Mouse (Mus musculus) layer of hippocampus, adult 8-10 months (tissue): ENCODE results near the gene Nsd2. TPM values are rescaled to one million over a fixed set of nuclear protein-coding genes. Genes with fewer than 3 reads are reported as not detected.

Experiments
- DNase-seq, 2 experiments: peaks; one replicate each; pipeline ENCODE4 v3.0.0; 2022; ENCODE audit warnings: low spot score in 2 of 2
- total RNA-seq, 4 experiments: library from RNA; stranded (reverse); gene quantifications; 2 replicates each; pipeline ENCODE4 v1.2.4; 2022

Gene Nsd2
- 100 to 1,000 TPM; 106 to 126 (median 115) TPM for total RNA-seq

DNA sequence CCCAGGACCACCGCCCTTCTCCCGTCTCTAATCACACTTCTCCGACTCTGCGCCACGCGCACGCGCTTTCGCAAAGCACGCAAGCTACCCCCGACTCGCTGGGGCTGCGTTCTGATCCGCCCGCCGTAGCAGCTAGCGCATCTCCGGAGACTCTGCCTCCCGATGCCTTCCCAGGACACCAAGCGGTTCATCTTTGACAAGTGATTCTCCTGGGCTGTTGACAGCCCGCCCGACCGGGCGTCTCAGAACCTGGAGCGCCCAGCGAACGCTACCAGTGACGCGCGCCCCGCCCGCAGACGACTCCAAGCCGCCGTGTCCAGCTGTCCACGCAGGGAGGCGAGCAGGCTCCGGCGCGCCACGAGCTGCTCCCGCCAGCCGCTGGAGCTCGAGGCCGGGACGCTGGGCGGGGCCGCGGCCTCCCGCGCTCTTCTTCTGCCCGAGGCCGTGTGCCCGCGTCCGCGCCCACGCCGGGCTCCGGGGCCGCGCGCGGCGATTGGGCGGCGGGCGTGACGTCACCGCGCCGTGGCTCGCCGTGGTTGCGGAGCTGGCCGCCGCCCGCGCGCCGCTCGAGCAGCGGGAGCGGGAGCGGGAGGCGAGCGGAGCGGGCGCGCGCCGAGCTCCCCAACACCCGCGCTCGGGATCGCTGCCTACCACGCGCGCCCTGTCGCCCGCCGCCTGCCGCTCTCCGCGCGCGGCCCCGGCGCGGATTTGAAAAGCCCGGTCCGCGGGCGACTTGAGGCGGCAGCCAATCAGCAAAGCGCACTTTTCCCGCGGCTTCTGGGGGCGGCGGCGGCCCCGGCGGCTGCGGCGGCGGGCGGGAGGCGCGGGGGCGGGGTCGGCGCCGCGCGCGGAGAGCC, at the start of gene Nsd2:
Gene Nsd2 (plus strand): TSS at position 850 of the 857 bp plus-strand sequence.
- DNase-seq: peak; percentile 78 to 91

DNA sequence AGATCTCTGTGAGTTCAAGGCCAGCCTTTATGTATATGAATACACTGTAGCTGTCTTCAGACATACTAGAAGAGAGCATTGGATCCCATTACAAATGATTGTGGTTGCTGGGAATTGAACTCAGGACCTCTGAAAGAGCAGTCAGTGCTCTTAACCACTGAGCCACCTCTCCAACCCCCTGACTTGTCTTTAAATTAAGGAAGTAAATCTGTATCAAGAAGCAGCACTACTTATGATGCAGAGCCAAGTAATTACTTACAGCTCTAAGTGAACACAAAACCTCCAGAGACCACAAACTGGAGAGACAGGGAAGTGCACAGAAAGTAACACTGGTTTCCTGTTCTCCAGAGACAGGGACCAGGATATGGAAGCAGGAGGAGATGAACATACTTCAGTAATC, 43.3 kb upstream of the Nsd2 start:
- DNase-seq: no peak

DNA sequence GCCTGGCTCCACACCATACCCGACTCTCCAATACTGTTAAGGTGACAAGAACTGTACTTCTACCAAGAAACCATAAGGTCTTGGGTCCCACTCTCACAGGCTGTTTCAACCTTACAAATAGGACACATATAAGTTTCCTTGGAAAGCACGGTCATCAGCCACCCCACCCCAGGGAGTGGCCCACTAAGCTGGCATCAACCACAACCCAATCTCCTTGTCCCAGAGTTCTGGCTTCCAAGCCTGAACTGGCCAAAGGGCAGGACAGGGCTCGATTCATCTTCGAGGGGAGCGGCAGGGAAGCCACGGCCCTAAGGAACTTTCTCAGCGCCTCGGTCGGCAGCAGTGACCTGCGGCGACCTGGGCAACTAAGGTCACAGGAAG, 38.6 kb upstream of the Nsd2 start:
- no peak for DNase-seq

DNA sequence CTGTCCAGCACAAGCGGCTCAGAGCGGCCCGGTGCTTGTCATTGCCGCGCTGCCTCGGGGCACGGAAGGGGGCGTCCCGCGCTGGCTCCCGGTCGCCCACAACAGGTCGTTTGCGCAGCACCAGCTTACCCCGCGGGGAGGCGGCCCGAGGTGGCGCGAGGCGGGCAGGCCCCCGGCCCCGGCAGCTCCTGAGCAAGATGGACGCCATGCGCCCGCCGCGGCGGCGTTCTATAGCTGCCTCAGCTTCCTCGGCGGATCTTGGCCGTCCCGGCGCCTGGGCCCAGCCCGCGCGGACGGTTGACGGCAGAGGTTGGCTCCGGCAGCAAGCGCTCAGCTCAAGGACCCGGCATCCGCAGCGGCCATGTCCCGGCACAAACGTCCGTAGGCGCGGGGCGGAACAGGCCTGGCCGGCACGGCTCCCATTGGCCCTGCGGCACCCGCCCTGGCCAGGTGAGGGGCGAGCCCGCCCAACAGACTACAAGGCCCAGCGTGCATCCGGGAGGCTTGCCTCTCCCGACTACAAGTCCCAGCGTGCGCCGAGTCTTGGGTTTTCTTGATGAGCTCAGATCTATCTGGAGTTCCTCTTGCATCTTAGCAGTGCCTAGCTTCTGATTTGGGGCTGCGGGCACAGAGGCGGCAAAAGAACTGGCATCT, 38.1 kb upstream of the Nsd2 start, which contains the start of gene Letm1:
Gene Letm1 (minus strand): TSS at position 473 of the 654 bp plus-strand sequence.
- peak; percentile 95 to 96 for DNase-seq

DNA sequence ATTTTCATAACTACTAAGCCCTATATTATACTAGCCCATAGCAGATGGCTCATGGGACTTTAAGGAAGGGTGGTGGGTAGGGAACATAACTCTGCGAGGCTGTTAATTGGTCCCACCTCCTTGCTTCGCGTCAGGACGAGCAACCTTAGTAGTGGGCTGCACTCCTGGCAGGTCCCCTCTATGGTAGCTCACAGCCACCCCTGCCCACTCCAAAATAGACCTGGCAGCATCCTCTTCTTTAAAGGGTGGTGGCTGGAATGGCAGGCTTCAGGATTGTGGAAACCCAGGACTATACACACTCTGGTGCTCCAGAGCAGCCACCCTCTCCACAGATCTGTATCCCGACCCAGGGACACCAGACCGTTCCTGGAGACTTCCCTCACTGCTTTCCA, 37.5 kb upstream of the Nsd2 start:
- DNase-seq: no peak

DNA sequence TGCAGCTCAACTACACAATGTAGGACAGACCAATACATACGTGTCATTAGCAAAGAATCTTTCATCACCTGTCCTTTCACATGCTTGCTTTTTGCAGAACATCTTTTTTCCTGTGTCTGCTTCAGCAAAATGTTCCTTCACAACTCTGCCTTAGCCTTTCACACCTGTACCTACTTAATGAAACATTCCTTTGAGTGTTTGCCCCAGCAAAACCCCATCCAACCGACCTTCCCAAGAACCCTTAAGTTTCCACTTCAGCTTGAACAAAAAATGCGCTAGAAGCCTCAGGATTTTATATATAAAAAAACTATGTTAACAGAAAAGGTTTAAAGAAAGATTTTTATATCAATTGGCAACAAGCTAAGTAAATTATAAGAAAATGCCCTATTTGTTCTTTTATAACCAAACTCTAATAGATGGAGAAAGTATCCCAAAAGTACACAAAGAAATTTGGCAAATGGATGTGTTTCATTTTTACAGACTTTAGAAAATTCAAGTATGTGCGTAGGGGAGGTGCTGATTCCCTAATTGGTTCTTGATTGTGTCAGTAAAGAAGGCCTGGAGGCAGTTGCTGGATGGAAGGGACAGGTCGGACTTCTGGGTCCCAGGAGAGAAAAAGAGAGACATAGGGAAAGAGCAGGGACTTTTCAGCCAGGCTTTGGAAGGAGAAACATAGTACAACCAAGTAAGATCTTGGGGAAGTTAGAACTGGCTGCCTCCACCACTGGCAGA, 28.4 kb upstream of the Nsd2 start:
- DNase-seq: no peak

DNA sequence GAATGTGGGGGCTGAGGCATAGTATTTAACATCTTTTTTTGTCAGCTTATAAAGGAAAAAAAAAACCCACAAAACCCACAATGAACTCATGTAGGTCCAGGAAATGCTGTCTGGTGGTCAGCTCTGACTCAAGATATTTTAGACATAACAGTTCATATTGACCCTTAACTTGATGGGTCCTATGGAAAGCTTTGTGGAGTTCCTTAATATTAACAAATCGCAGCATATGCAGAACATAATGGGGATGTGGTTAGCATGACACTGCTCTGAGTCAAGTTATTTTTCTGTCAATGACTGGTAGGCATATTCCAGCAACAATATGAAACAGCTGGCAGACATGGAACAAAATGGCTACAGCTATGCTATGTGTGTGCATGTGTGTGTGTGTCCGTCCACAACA, 17.2 kb upstream of the Nsd2 start:
- no peak for DNase-seq

DNA sequence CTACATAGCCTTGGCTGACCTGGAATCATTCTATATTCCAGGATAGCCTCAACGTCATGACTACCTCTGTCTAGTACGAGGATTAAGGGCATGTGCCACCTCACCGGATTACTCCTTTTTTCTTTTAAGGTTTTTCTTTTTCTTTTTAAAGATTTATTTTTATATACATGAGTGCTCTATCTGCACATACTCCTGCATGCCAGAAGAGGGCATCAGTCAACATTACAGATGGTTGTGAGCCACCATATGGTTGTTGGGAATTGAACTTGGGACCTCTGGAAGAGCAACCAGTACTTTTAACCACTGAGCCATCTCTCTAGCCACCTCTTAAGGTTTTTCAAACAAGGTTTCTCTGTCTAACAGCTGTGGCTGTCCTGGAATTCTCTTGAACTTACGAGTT, 9.0 kb upstream of the Nsd2 start:
- DNase-seq: no peak

DNA sequence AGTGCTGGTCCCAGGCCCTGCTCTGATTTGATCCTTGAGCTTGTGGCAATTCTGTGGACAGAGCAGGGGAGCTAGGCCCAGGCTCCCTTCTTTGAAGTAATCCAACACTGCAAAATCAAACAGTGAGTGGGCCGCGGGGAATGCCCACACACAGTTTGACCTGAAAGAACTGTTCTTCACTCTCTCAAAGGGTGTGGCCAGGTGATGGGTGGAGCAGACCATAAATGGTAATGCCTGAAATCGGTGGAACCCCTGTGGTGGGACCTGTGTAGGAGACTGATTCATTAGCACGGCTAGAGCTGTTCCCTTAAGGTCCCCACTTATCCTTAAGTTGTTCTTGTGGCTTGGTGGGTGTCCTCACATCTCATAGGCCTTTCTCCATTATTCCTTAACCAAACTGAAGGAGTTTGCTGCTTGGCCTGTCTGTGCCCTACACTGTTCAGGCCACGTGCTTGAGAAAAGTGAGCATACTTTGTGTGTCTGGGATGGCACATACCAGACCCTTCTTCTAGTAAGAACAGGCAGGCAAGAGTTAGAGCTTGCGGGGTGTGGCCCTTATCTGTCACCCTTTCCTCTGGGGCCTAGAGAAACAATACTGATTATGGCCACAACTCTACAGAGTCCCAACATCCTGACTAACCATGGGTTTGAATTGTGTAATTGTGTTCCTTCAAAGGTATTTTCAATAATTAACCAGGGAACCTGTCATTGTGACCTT, 4.4 kb upstream of the Nsd2 start:
- DNase-seq: no peak

DNA sequence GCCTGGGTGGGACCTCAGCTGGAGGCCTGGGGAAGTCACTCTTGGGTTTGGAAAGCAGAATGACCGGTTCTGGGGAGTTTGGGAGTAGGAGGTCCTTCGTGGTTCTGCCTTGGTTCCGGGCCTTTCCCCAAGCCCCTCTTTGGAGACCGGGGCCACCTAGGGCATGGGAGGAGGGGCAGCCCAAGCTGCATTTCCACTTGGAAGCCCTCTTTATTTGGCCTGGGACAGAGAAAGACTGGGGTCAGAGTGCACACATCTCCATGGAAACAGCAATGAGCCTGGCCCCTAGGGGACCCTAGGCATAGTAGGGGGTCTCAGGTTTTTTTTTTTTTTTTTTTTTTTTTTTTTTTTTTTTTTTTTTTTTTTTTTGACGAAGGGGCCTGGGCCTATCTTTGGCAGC, 2.4 kb upstream of the Nsd2 start:
- no peak for DNase-seq

DNA sequence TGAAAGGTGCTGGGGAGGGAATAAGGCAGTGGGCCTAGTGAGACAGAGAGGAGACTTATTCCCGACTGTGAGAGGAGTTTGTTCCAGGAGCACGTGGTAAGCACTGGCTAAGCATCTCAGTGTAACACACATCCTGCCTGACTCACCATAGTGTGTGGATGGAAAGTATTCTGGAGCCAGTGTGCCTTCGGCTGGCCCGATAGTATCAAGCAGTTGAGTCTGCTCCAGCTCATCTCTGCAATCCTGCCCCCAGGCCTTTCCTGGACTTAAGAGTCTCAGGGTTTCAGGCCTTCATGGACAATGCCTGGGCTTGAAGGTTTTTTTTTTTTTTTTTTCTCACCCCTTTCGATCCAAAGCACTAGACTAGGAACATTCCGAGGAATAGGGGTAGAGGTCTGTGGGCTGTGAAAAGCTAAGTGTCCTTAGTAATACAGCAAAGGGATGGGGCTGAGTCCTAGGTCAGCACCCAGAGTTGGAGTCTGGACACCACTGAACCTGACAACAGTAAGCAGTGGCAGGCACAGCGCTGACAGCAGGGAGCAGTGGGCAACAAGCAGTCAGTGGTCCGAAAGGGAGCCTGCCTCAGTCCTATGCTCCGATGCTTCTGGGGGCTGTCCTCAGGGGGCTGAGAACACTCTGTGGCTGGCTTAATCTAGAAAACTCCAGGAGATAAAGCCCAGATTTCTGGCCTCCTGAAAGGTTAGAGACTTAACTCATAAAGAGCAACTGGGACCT, 1.2 kb upstream of the Nsd2 start:
- peak; percentile 26 to 30 for DNase-seq

DNA sequence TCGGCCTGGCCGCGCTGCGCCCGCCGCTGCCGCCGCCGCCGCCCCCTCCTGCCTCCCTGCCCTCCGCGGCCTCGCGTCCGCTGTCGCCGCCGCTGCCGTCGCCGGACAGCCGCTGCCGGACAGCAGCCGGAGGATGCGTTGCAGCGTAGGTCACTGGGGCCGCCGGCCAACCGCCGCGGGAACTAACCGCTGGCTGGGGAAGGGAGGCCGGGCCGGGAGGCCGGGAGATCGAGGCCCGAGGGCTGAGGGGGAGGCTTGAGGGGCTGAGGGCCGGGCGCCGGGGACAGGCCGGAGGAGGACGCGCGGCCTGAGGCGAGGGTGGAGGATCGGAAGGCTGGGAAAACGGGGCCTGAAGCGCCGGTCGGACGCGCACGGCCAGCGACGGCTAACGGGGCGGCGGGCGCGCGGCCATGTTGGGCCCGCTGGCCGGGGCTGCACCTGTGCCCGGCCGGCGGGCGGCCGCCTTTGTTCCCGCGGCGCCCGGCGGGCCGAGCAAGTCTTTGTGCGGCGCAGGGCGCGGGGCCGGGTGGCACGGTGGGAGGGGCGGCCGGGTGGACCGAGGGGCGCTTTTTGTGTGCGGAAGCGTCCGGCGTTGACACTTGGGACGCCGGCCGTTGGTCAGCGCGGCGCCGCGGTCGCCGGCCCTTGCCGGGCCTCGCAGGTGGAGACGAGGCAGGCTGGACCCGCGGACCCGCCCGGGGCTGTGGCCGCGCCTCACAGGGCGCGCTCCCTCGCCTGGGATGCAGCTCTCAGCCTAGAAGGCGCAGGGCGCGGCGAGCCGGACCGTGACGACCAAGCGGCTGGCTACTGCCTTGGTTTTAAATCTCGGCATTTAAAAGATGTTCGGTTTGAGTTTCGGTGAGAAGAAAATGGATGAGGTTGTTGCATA, 452 bp downstream of the Nsd2 start:
- DNase-seq: peak in 1 of 2 experiments; percentile 19

DNA sequence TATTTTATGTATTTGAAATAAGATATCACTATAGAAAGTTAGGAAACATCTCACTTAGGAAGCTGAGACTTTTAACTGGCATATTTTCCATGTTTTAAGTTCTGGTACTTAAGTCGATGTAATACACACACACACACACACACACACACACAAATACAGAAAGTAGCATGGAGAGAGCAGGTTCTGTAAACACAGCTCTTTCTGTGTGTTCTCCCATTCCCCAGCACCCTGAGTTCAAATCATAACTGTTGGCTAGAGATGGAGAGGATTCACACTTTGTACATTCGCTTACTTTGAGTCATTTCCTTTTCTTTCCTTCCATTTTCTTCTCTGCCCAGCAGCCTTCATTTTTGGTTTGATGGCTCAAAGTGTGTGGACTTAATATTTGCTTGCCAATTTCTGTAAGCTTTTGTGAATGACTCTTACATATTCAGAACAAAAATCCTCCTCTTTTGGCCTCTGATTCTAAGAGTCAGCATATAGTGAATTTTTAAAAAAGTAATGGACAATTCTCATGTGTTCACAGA, 1.4 kb downstream of the Nsd2 start:
- DNase-seq: no peak

DNA sequence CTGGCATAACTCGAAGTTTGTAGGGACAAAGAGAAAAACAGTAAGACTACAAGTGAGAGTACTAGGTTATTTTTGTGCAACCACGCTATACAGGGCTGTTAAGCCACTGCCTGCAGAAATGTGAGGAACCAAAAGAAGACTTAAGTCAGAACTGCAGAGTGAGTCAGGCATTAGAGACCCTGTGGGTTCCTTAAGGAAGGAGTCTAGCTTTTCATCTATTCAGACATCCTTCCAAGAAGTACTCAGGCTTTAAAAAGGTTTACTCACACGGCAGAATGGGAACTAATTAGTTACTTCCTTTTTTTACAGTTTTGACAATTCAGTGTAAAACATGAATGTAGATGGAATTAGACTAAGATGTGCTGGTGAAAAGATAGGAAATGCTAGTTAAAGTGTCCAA, 1.9 kb downstream of the Nsd2 start:
- DNase-seq: no peak

DNA sequence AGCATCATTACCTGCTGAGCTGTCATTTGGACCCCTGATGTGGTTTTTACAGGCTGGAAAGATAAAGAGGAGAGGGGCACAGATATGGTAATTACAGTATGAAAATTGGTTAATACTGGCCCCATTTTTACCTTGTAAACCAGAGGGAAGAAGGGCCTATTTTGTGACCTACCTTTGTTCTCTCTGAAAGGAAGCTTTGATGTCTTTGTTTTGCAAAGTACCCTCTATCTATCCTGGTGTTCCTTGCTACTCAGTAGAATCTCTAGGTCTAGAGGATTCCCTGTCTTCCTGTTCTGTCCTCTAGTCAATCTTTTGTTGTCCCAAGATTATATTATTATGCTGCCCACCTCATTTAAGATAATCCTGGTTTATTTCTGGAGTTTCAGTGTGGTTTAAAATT, 5.5 kb downstream of the Nsd2 start:
- no peak for DNase-seq

DNA sequence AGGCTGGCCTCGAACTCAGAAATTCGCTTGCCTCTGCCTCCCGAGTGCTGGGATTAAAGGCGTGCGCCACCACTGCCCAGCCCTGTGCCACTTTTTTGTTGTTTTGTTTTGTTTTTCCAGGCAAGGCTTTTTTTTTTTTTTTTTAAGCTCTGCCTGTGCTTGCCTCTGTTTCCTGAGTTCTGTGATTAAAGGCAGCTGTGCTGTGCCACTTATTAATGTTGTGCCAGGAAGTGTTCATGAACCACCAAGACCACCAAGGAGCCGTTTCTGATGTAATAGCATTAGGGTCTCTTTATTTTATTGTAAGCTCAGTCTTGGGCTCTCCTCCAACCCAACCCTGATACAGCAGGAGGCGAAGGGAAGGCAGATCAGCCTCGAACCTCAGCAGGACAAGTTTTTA, 7.6 kb downstream of the Nsd2 start:
- no peak for DNase-seq

DNA sequence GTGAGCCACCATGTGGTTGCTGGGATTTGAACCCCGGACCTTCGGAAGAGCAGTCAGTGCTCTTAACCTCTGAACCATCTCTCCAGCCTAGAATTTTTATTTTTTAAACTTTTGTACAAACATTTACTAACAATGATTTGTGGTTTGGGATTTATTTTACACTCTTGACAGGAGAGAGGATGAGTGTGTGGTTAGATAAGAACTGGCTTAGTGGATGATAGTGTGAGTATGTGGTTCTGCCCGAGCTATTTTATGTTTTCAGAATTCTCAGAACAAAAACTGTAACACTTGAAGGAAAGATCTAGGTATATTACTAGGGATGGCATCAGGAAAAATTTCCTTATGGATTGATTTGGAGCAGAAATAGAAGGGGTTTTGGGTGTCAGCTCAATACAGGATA, 9.4 kb downstream of the Nsd2 start:
- no peak for DNase-seq

DNA sequence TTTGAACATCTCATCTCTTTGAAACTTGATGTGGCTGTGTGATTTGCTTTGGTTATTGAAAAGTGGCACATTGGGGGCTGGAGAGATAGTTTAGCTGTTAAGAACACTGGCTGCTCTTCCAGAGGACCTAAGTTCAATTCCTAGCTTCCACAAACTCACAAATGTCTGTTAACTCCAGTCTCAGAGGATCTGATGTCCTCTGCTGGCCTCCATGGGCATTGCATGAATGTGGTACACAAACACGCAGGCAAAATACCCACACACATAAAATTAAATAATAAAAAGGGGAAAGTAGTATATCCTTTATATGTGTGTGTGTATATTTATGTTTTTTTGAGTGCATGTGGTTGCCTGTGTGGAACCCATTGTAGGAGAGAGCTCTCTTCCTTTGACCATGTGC, 10.3 kb downstream of the Nsd2 start:
- DNase-seq: no peak

DNA sequence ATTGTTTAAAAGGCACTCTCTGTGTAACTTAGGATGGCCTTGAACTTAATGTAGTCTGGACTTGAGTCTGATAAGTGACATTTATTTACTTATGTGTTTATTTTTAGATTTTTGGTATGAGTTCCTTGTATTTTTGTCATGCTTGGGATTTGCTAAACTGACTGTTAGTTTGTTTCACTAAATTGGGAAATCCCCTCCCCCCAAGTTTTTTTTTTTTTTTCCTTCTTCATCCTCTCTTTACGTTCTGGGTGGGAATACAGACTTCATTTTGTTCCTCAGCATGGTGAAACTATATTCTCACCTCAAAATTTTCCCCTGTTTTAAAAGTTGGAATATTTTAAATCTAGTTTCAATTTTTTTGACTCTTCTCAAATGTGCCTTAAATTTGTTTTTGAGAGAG, 20.8 kb downstream of the Nsd2 start:
- DNase-seq: no peak

DNA sequence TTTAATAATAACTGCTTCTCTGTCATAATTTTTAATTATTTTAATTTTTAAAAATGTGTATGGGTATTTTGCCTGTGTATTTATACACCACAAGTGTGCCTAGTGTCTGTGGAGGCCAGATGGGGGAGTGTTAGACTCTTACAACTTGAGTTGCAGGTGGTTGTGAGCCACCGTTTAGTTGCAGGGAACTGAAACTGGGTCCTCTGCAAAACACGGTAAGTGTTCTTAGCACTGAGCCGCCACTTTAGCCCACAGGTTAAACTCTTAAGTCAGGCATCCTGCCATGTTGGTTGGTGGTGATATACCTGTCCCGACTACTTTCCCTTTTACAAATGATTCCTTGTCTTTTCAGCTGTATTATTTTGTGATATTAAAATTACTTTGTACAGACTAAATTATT, 22.0 kb downstream of the Nsd2 start:
- no peak for DNase-seq
